Mouse (Mus musculus) kidney, embryonic 16.5 days (tissue): Measurements from ENCODE around the gene Galnt9. TPM values are rescaled to one million over a fixed set of nuclear protein-coding genes. Genes with fewer than 3 reads are reported as not detected.

ENCODE experiments used
- ATAC-seq: fragments of 200-750 bp; cut with Nextera tagmentation; 2 replicates; pipeline ENCODE4 v1.8.0; 2017; ENCODE audit warnings: moderate TSS enrichment; ENCODE audit not compliant: low FRiP score, low TSS enrichment
- H3K27ac ChIP-seq: fragments of 300-500 bp; sonication (generic); 2 replicates; pipeline ENCODE4 v1.5.1; 2014; ENCODE audit warnings: low read length
- H3K27me3 ChIP-seq: fragments of 300-500 bp; sonication (generic); 2 replicates; pipeline ENCODE4 v1.6.1; 2014; ENCODE audit warnings: low read length, control low read depth, mixed read lengths; ENCODE audit not compliant: insufficient read depth
- H3K36me3 ChIP-seq: fragments of 300-500 bp; sonication (generic); 2 replicates; pipeline ENCODE4 v1.6.1; 2014; ENCODE audit warnings: low read length, control low read depth, mixed read lengths; ENCODE audit not compliant: insufficient read depth
- H3K4me1 ChIP-seq: fragments of 300-500 bp; sonication (generic); 2 replicates; pipeline ENCODE4 v1.6.1; 2014; ENCODE audit warnings: low read length, control low read depth, mixed read lengths; ENCODE audit not compliant: insufficient read depth
- H3K4me2 ChIP-seq: fragments of 300-500 bp; sonication (generic); replicated peaks from 2 replicates; pipeline ENCODE4 v1.6.1; 2014; ENCODE audit warnings: low read depth, low read length
- H3K4me3 ChIP-seq: fragments of 300-500 bp; sonication (generic); 2 replicates; pipeline ENCODE4 v1.5.1; 2014; ENCODE audit warnings: mild to moderate bottlenecking, low read length
- H3K9ac ChIP-seq: fragments of 300-500 bp; sonication (generic); replicated peaks from 2 replicates; pipeline ENCODE4 v1.6.1; 2014; ENCODE audit warnings: low read length
- H3K9me3 ChIP-seq: fragments of 300-500 bp; sonication (generic); 2 replicates; pipeline ENCODE4 v1.6.1; 2016; ENCODE audit warnings: low read length, control low read depth
- WGBS: fragments of 180-500 bp; shearing (Covaris S2); extraction: QIAGEN DNeasy Blood & Tissue Kit; methylation state at CpG from one replicate; pipeline ENCODE4 v1.1.7; 2014; 5-methylcytosine and 5-hydroxymethylcytosine counted together
- polyA plus RNA-seq: library from polyadenylated mRNA; unstranded; fragments of >200 nt; fragmentation: Nextera tagmentation; extraction: Ambion mirVana; gene quantifications from 2 replicates; pipeline ENCODE4 v1.2.1, GENCODE M21; 2015

The Galnt9 gene
- polyA plus RNA-seq, 1 experiment from 2014 or later, result 0.44 TPM

GRCm38 (mm10) chr5:110596086-110596780 lies 52.1 kb downstream of the Galnt9 start:
- Histone ChIP-seq H3K9ac (no peak overlapping the region), H3K36me3 (no peaks in the 10 kb centered on the region), H3K9me3 (no peaks in the 10 kb centered on the region), H3K4me2 (no peak overlapping the region), H3K27ac (no peak overlapping the region), H3K4me3 (no peak overlapping the region), H3K4me1 (peaks cover 18% of the 10 kb centered on the region), H3K27me3 (no peaks in the 10 kb centered on the region)
- WGBS, result 70% methylated on average over 15 of the region's 15 CpGs
- no peak for ATAC-seq

- Histone ChIP-seq H3K36me3 (no peaks in the 10 kb centered on the region), H3K9ac (no peak overlapping the region), H3K27me3 (no peaks in the 10 kb centered on the region), H3K4me3 (no peak overlapping the region), H3K4me1 (peaks cover 18% of the 10 kb centered on the region), H3K4me2 (no peak overlapping the region), H3K9me3 (no peaks in the 10 kb centered on the region), H3K27ac (no peak overlapping the region)
- WGBS, result 34% methylated on average over 2 of the region's 2 CpGs
- ATAC-seq, result no peak
Measured at GRCm38 (mm10) chr5:110597502-110597901, 53.3 kb downstream of the Galnt9 start.

GRCm38 (mm10) chr5:110598298-110599095 lies 54.3 kb downstream of the Galnt9 start:
- H3K27me3 ChIP-seq, result no peaks in the 10 kb centered on the region
- H3K4me2 ChIP-seq, result peak overlapping the region; percentile 22
- H3K9me3 ChIP-seq, result no peaks in the 10 kb centered on the region
- no peak overlapping the region for H3K4me3 ChIP-seq
- no peaks in the 10 kb centered on the region for H3K36me3 ChIP-seq
- H3K9ac ChIP-seq, result no peak overlapping the region
- no peak overlapping the region; the same call in 1 of the 2 replicates for H3K27ac ChIP-seq
- peaks cover 18% of the 10 kb centered on the region for H3K4me1 ChIP-seq
- WGBS, result 17% methylated on average over 12 of the region's 12 CpGs
- ATAC-seq, result peak; percentile 81

- no peaks in the 10 kb centered on the region for H3K27me3 ChIP-seq
- H3K9me3 ChIP-seq, result no peaks in the 10 kb centered on the region
- WGBS, result 73% methylated on average over 7 of the region's 7 CpGs
- no peak overlapping the region for H3K4me3 ChIP-seq
- peaks cover 8% of the 10 kb centered on the region for H3K4me1 ChIP-seq
- no peak for ATAC-seq
- H3K4me2 ChIP-seq, result no peak overlapping the region
- no peaks in the 10 kb centered on the region for H3K36me3 ChIP-seq
- H3K27ac ChIP-seq, result no peak overlapping the region
- H3K9ac ChIP-seq, result no peak overlapping the region
Measured at GRCm38 (mm10) chr5:110603016-110603685, 59.0 kb downstream of the Galnt9 start.

GRCm38 (mm10) chr5:110604311-110604710 lies 60.2 kb downstream of the Galnt9 start:
- H3K4me3 ChIP-seq, result no peak overlapping the region
- H3K9ac ChIP-seq, result no peak overlapping the region
- H3K27me3 ChIP-seq, result no peaks in the 10 kb centered on the region
- H3K4me2 ChIP-seq, result no peak overlapping the region
- no peaks in the 10 kb centered on the region for H3K9me3 ChIP-seq
- no peaks in the 10 kb centered on the region for H3K4me1 ChIP-seq
- ATAC-seq, result no peak
- H3K36me3 ChIP-seq, result no peaks in the 10 kb centered on the region
- WGBS, result 82% methylated on average over 2 of the region's 2 CpGs
- no peak overlapping the region for H3K27ac ChIP-seq

- H3K4me2 ChIP-seq, result no peak overlapping the region
- 57% methylated on average over 5 of the region's 5 CpGs for WGBS
- no peaks in the 10 kb centered on the region for H3K36me3 ChIP-seq
- no peak overlapping the region for H3K4me3 ChIP-seq
- H3K27ac ChIP-seq, result no peak overlapping the region
- no peaks in the 10 kb centered on the region for H3K27me3 ChIP-seq
- no peak overlapping the region for H3K9ac ChIP-seq
- ATAC-seq, result no peak
- no peaks in the 10 kb centered on the region for H3K9me3 ChIP-seq
- H3K4me1 ChIP-seq, result no peaks in the 10 kb centered on the region
Measured at GRCm38 (mm10) chr5:110605531-110606221, 61.5 kb downstream of the Galnt9 start.

- Histone ChIP-seq H3K9ac (no peak overlapping the region), H3K36me3 (no peaks in the 10 kb centered on the region), H3K4me3 (no peak overlapping the region), H3K4me2 (no peak overlapping the region), H3K9me3 (no peaks in the 10 kb centered on the region), H3K4me1 (no peaks in the 10 kb centered on the region), H3K27ac (no peak overlapping the region), H3K27me3 (no peaks in the 10 kb centered on the region)
- no peak for ATAC-seq
- WGBS, result 40% methylated on average over 3 of the region's 3 CpGs
Measured at GRCm38 (mm10) chr5:110607767-110608166, 63.6 kb downstream of the Galnt9 start.

- Histone ChIP-seq H3K27ac (no peak overlapping the region), H3K4me2 (no peak overlapping the region), H3K27me3 (no peaks in the 10 kb centered on the region), H3K9me3 (no peaks in the 10 kb centered on the region), H3K36me3 (no peaks in the 10 kb centered on the region), H3K4me1 (no peaks in the 10 kb centered on the region), H3K9ac (no peak overlapping the region), H3K4me3 (no peak overlapping the region)
- 80% methylated on average over 6 of the region's 6 CpGs for WGBS
- no peak for ATAC-seq
Measured at GRCm38 (mm10) chr5:110608336-110608735, 64.2 kb downstream of the Galnt9 start.

- no peaks in the 10 kb centered on the region for H3K36me3 ChIP-seq
- no peak overlapping the region for H3K4me3 ChIP-seq
- no peak overlapping the region for H3K27ac ChIP-seq
- no peaks in the 10 kb centered on the region for H3K27me3 ChIP-seq
- H3K9ac ChIP-seq, result no peak overlapping the region
- WGBS, result 59% methylated on average over 8 of the region's 8 CpGs
- no peak overlapping the region for H3K4me2 ChIP-seq
- ATAC-seq, result no peak
- H3K4me1 ChIP-seq, result no peaks in the 10 kb centered on the region
- H3K9me3 ChIP-seq, result no peaks in the 10 kb centered on the region
Measured at GRCm38 (mm10) chr5:110608941-110609340, 64.8 kb downstream of the Galnt9 start.
